Mouse (Mus musculus) kidney, adult 2 months (tissue): ENCODE data around the gene Ggt5. TPM values are rescaled to one million over a fixed set of nuclear protein-coding genes. Genes with fewer than 3 reads are reported as not detected.

ENCODE experiments used
- DNase-seq: peaks from one replicate; pipeline ENCODE4 v3.0.0; 2021
- H3K27ac ChIP-seq: fragments of 200-500 bp; 2 replicates; pipeline ENCODE4 v1.5.1; 2012; ENCODE audit warnings: low read depth, low read length, control low read depth, inconsistent platforms; ENCODE audit not compliant: insufficient read depth
- H3K27me3 ChIP-seq: fragments of 200-500 bp; replicated peaks from 2 replicates; pipeline ENCODE4 v1.6.1; 2012; ENCODE audit warnings: mild to moderate bottlenecking, moderate library complexity, low read length, inconsistent platforms; ENCODE audit not compliant: control insufficient read depth, insufficient read depth
- H3K36me3 ChIP-seq: fragments of 200-500 bp; 2 replicates; pipeline ENCODE4 v1.6.1; 2012; ENCODE audit warnings: mild to moderate bottlenecking, moderate library complexity, low read length, inconsistent platforms; ENCODE audit not compliant: control insufficient read depth, insufficient read depth
- H3K4me1 ChIP-seq: fragments of 200-500 bp; 2 replicates; pipeline ENCODE4 v1.6.1; 2011; ENCODE audit warnings: low read length; ENCODE audit not compliant: control insufficient read depth, insufficient read depth
- H3K4me3 ChIP-seq: fragments of 200-500 bp; 2 replicates; pipeline ENCODE4 v1.5.1; 2011; ENCODE audit warnings: mild to moderate bottlenecking, low read depth, low read length, control low read depth; ENCODE audit not compliant: insufficient read depth
- CTCF ChIP-seq: fragments of 200-500 bp; conservative IDR thresholded peaks from 2 replicates; pipeline ENCODE4 v1.5.1; 2011; ENCODE audit warnings: low read depth, mild to moderate bottlenecking, control low read depth, low read length, moderate library complexity, mixed read lengths; ENCODE audit not compliant: insufficient read depth, insufficient read length
- POLR2A ChIP-seq: fragments of 200-500 bp; IDR thresholded peaks from one replicate; pipeline ENCODE4 v1.6.1; 2011; ENCODE audit warnings: low read depth, low read length, control low read depth
- WGBS: fragments of 180-500 bp; shearing (Covaris S2); methylation state at CpG from one replicate; pipeline ENCODE4 v1.1.7; 2018; 5-methylcytosine and 5-hydroxymethylcytosine counted together
- polyA plus RNA-seq: library from polyadenylated mRNA; depleted of rRNA; stranded (reverse); fragments of >200 nt; gene quantifications from 2 replicates; pipeline ENCODE4 v1.2.3, GENCODE M21; 2012

Gene Ggt5
- polyA plus RNA-seq, 1 experiment: 48.3 TPM

- TF ChIP-seq POLR2A (no peak), CTCF (no peak)
- H3K4me1 ChIP-seq: no peaks in the 10 kb centered on the region
- no peak for DNase-seq
- no peaks in the 10 kb centered on the region for H3K27me3 ChIP-seq
- 84% methylated on average over 6 of the region's 6 CpGs for whole genome bisulfite sequencing
- no peak overlapping the region for H3K27ac ChIP-seq
- no peak overlapping the region for H3K4me3 ChIP-seq
- H3K36me3 ChIP-seq: no peaks in the 10 kb centered on the region
These were observed 10.0 kb upstream of the Ggt5 start for GRCm38 (mm10) chr10:75579129-75579528.

GRCm38 (mm10) chr10:75585876-75586552 lies 3.1 kb upstream of the Ggt5 start:
- DNase-seq: peak; percentile 85
- TF ChIP-seq POLR2A (no peak), CTCF (peak; percentile 94)
- WGBS: 24% methylated on average over 20 of the region's 20 CpGs
- H3K4me1 ChIP-seq: peaks cover 14% of the 10 kb centered on the region
- H3K36me3 ChIP-seq: no peaks in the 10 kb centered on the region
- no peaks in the 10 kb centered on the region for H3K27me3 ChIP-seq
- no peak overlapping the region for H3K4me3 ChIP-seq
- H3K27ac ChIP-seq: no peak overlapping the region

GRCm38 (mm10) chr10:75586553-75586879 lies 2.6 kb upstream of the Ggt5 start:
- no peak overlapping the region for H3K27ac ChIP-seq
- H3K4me3 ChIP-seq: no peak overlapping the region

GRCm38 (mm10) chr10:75587781-75588180 lies 1.4 kb upstream of the Ggt5 start:
- no peak for TF ChIP-seq POLR2A
- no peak for TF ChIP-seq CTCF
- H3K36me3 ChIP-seq: no peaks in the 10 kb centered on the region
- H3K27me3 ChIP-seq: no peaks in the 10 kb centered on the region
- peak overlapping the region; percentile 1; the same call in 1 of the 2 replicates for H3K27ac ChIP-seq
- peak; percentile 31 for DNase-seq
- no peak overlapping the region for H3K4me3 ChIP-seq
- WGBS: 40% methylated on average over 4 of the region's 4 CpGs
- H3K4me1 ChIP-seq: peaks cover 14% of the 10 kb centered on the region

More at GRCm38 (mm10) chr10:75586553-75586879, 2.6 kb upstream of the Ggt5 start:
- Histone ChIP-seq H3K4me1 (peaks cover 14% of the 10 kb centered on the region), H3K36me3 (no peaks in the 10 kb centered on the region), H3K27me3 (no peaks in the 10 kb centered on the region)
- 97% methylated on average over 1 of the region's 1 CpGs for WGBS
- TF ChIP-seq CTCF: no peak
- DNase-seq: no peak

- WGBS: 14% methylated on average over 5 of the region's 5 CpGs
- peaks cover 14% of the 10 kb centered on the region for H3K4me1 ChIP-seq
- no peaks in the 10 kb centered on the region for H3K27me3 ChIP-seq
- TF ChIP-seq POLR2A (no peak), CTCF (no peak)
- peak; percentile 64 for DNase-seq
- H3K36me3 ChIP-seq: no peaks in the 10 kb centered on the region
- 0 out of 2 replicates have a peak overlapping the region, but pooled peaks have one; percentile 37 for H3K27ac ChIP-seq
- H3K4me3 ChIP-seq: no peak overlapping the region
These were observed 804 bp upstream of the Ggt5 start for GRCm38 (mm10) chr10:75588336-75588735.

- TF ChIP-seq POLR2A (no peak), CTCF (no peak)
- Histone ChIP-seq H3K36me3 (no peaks in the 10 kb centered on the region), H3K27me3 (no peaks in the 10 kb centered on the region), H3K4me3 (peak overlapping the region; percentile 38), H3K27ac (peak overlapping the region; percentile 32), H3K4me1 (peaks cover 14% of the 10 kb centered on the region)
- whole genome bisulfite sequencing: 21% methylated on average over 16 of the region's 16 CpGs
- peak; percentile 62 for DNase-seq
These were observed 511 bp downstream of the Ggt5 start for GRCm38 (mm10) chr10:75589651-75590050.

GRCm38 (mm10) chr10:75591211-75591894 lies 2.2 kb downstream of the Ggt5 start:
- Histone ChIP-seq H3K27me3 (no peaks in the 10 kb centered on the region), H3K4me1 (peaks cover 14% of the 10 kb centered on the region), H3K36me3 (no peaks in the 10 kb centered on the region), H3K27ac (peak overlapping the region; percentile 69; the same call in 1 of the 2 replicates), H3K4me3 (no peak overlapping the region)
- DNase-seq: peak; percentile 65
- TF ChIP-seq POLR2A (no peak), CTCF (no peak)
- 70% methylated on average over 12 of the region's 12 CpGs for WGBS
